Mouse (Mus musculus) left cerebral cortex, postnatal 10 days (tissue): ENCODE results near the gene Rab8b. TPM values are rescaled to one million over a fixed set of nuclear protein-coding genes. Genes with fewer than 3 reads are reported as not detected.
"Not testable (repeated sequence)": the region's sequence is repeated elsewhere in the genome, so short reads cannot be mapped to it uniquely, and the experiment has no call there.

Experiments used
- DNase-seq, 2 experiments: peaks; one replicate each; pipeline ENCODE4 v3.0.0; 2021 to 2022; ENCODE audit warnings: low spot score in 2 of 2, mixed read lengths in 1 of 2; ENCODE audit errors: extremely low spot score in 1 of 2
- intact Hi-C: fragments of 180-260 bp; cut with DNase I; formaldehyde crosslinking; loops from one replicate; pipeline ENCODE4 v1.15.1; 2025
- total RNA-seq, 2 experiments: library from RNA; stranded (reverse); gene quantifications; 2 replicates each; pipeline ENCODE4 v1.2.3; 2021

Gene Rab8b
- total RNA-seq, 2 experiments from 2014 or later = 21.8 TPM

GRCm38 (mm10) chr9:66919981-66920380 is 494 bp upstream of the Rab8b start:
- intact Hi-C loops = loop anchor here (10.0 kb wide), 1 partner anchor 55 kb away; no protein-coding TSS in a partner anchor
- no peak for DNase-seq

GRCm38 (mm10) chr9:66918672-66919330 is 686 bp downstream of the Rab8b start:
- intact Hi-C loops = loop anchor here (10.0 kb wide), 1 partner anchor 54 kb away; no protein-coding TSS in a partner anchor
- no peak for DNase-seq

- DNase-seq = no peak
- intact Hi-C loops = loop anchor here (10.0 kb wide), 1 partner anchor 53 kb away; no protein-coding TSS in a partner anchor
These were observed 1.6 kb downstream of the Rab8b start for GRCm38 (mm10) chr9:66917892-66918255.

- DNase-seq = no peak
- intact Hi-C loops = loop anchor here (10.0 kb wide), 1 partner anchor 53 kb away; no protein-coding TSS in a partner anchor
These were observed 2.1 kb downstream of the Rab8b start for GRCm38 (mm10) chr9:66917216-66917891.

- intact Hi-C loops = loop anchor here (10.0 kb wide), 1 partner anchor 51 kb away; no protein-coding TSS in a partner anchor
- no peak for DNase-seq
These were observed 3.4 kb downstream of the Rab8b start for GRCm38 (mm10) chr9:66915869-66916785.

GRCm38 (mm10) chr9:66915401-66915800 is 4.1 kb downstream of the Rab8b start:
- intact Hi-C loops = loop anchor here (10.0 kb wide), 1 partner anchor 51 kb away; no protein-coding TSS in a partner anchor
- DNase-seq = no peak

GRCm38 (mm10) chr9:66914540-66914939 is 4.9 kb downstream of the Rab8b start:
- intact Hi-C loops = loop anchor here (10.0 kb wide), 1 partner anchor 50 kb away; no protein-coding TSS in a partner anchor

GRCm38 (mm10) chr9:66913254-66913934 is 6.1 kb downstream of the Rab8b start:
- DNase-seq = not testable (repeated sequence)
- intact Hi-C loops = loop anchor here (10.0 kb wide), 1 partner anchor 49 kb away; no protein-coding TSS in a partner anchor

More at GRCm38 (mm10) chr9:66914540-66914939, 4.9 kb downstream of the Rab8b start:
- DNase-seq = no peak

- intact Hi-C loops = loop anchor here (10.0 kb wide), 1 partner anchor 48 kb away; no protein-coding TSS in a partner anchor
- no peak for DNase-seq
These were observed 7.2 kb downstream of the Rab8b start for GRCm38 (mm10) chr9:66912304-66912703.

GRCm38 (mm10) chr9:66910677-66911076 is 8.8 kb downstream of the Rab8b start:
- DNase-seq = no peak
- intact Hi-C loops = loop anchor here (10.0 kb wide), 1 partner anchor 46 kb away; no protein-coding TSS in a partner anchor

- DNase-seq = no peak
- intact Hi-C loops = loop anchor here (10.0 kb wide), 1 partner anchor 45 kb away; no protein-coding TSS in a partner anchor
These were observed 9.6 kb downstream of the Rab8b start for GRCm38 (mm10) chr9:66909922-66910321.

- DNase-seq = no peak
- intact Hi-C loops = no loop called here
These were observed 11.6 kb downstream of the Rab8b start for GRCm38 (mm10) chr9:66907746-66908397.

- intact Hi-C loops = no loop called here
- DNase-seq = no peak
These were observed 12.4 kb downstream of the Rab8b start for GRCm38 (mm10) chr9:66907126-66907525.

- DNase-seq = no peak
- intact Hi-C loops = no loop called here
These were observed 13.5 kb downstream of the Rab8b start for GRCm38 (mm10) chr9:66905990-66906389.

- no peak for DNase-seq
- intact Hi-C loops = no loop called here
These were observed 20.0 kb downstream of the Rab8b start for GRCm38 (mm10) chr9:66899526-66899925.

GRCm38 (mm10) chr9:66899072-66899471 is 20.4 kb downstream of the Rab8b start:
- DNase-seq = no peak
- intact Hi-C loops = no loop called here

GRCm38 (mm10) chr9:66897851-66898250 is 21.6 kb downstream of the Rab8b start:
- no peak for DNase-seq
- intact Hi-C loops = no loop called here

GRCm38 (mm10) chr9:66896951-66897350 is 22.5 kb downstream of the Rab8b start:
- intact Hi-C loops = no loop called here
- no peak for DNase-seq
